Mouse (Mus musculus): ENCODE measurements at regions not wholly inside any gene's neighbourhood (a gene's known extent, or its start where the extent isn't known, plus 50 kb on each side); places are given as distances from the start of the nearest gene placed in this dataset.
"Not testable (repeated sequence)": the region's sequence is repeated elsewhere in the genome, so short reads cannot be mapped to it uniquely, and the experiment has no call there.

DNA sequence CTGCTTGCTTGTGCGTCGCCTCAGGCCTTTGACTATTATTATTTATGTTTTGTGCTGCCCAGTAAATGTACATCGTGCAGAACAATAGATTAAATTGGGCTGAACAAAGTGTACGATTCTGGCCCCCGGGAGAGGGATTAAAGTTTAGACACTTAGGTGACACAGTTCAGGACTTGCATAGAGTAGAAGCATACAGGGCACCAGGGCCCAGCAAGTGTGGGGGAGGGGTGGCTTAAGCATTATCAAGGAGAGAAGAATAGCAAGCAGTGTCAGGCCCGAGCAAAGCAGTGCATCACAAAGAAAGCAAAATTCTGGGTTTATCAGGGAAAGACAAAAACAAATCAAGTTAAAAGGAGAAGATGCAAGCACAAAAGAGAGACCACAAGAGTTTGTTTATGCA, 133.3 kb upstream of the Myt1l start:
- Histone ChIP-seq H3K27ac (ENCODE audit: poor library complexity, severe bottlenecking) (no peak overlapping the region), H3K9me3 (replicated peaks) (no peaks in the 10 kb centered on the region), H3K4me2 (no peak overlapping the region), H3K27me3 (replicated peaks) (no peaks in the 10 kb centered on the region), H3K4me3 (no peak overlapping the region), H3K4me1 (replicated peaks) (peaks cover 11% of the 10 kb centered on the region), H3K36me3 (no peaks in the 10 kb centered on the region), H3K9ac (no peak overlapping the region)
- no peak for ATAC-seq (ENCODE audit: insufficient number of reproducible peaks, low FRiP score)
- WGBS: 63% methylated on average over 6 of the region's 6 CpGs

DNA sequence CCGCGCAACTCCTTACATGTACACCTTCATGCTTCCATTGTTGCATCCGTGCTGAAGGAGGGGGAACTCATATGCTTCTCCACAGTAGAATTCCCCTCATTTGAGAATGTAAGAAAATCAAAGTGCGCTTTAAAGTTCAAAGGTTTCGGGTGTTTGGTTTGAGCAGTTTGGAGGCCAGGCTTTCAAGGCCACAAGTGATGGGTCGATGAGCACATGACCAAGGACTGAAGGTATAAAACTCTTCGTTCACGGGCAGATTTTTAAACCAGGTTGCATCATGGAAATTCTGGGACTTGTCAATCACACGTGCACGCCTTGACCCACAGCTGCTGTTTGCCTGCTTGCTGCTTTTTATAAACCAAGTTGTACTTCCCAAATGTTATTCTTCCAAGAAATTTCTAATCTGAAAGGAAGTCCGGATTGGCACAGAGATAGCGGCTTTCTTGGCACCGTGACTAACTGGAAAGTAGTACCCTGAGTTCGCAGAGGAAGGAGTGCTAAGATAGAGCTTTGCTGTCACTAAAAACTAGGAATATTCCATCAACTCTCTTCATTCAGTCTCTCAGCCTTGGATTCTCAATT, 132.7 kb upstream of the Myt1l start:
- Histone ChIP-seq H3K9ac (no peak overlapping the region), H3K9me3 (replicated peaks) (no peaks in the 10 kb centered on the region), H3K4me3 (no peak overlapping the region), H3K4me1 (replicated peaks) (peaks cover 11% of the 10 kb centered on the region), H3K27me3 (replicated peaks) (no peaks in the 10 kb centered on the region), H3K36me3 (no peaks in the 10 kb centered on the region), H3K27ac (ENCODE audit: poor library complexity, severe bottlenecking) (no peak overlapping the region), H3K4me2 (no peak overlapping the region)
- no peak for ATAC-seq (ENCODE audit: insufficient number of reproducible peaks, low FRiP score)
- 70% methylated on average over 14 of the region's 14 CpGs for WGBS

DNA sequence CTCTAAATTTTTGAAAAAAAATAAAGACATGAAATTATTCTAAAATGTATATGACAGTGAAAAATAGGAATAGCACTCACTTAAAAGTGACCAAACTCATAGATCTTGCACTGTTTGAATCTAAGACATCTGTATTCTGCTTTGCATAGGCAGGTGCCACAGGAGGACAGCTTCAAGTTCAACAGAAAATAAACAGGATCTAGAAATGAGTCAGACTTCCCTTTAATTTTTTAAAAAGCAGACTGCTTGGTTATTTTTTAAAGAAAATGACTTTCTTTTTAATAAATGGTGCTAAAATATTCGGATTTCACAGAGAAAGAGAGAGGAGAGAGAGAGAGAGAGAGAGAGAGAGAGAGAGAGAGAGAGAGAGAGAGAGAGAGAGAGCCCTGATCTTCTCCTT, 123.8 kb upstream of the Myt1l start:
- no peak overlapping the region for H3K27ac ChIP-seq (ENCODE audit: poor library complexity, severe bottlenecking)
- H3K4me1 ChIP-seq (replicated peaks): no peaks in the 10 kb centered on the region
- no peak overlapping the region for H3K4me3 ChIP-seq
- no peak for ATAC-seq (ENCODE audit: insufficient number of reproducible peaks, low FRiP score)
- H3K4me2 ChIP-seq: no peak overlapping the region
- WGBS: 29% methylated on average over 1 of the region's 1 CpGs
- no peak overlapping the region for H3K9ac ChIP-seq
- H3K27me3 ChIP-seq (replicated peaks): no peaks in the 10 kb centered on the region
- H3K36me3 ChIP-seq: no peaks in the 10 kb centered on the region
- H3K9me3 ChIP-seq (replicated peaks): no peaks in the 10 kb centered on the region

DNA sequence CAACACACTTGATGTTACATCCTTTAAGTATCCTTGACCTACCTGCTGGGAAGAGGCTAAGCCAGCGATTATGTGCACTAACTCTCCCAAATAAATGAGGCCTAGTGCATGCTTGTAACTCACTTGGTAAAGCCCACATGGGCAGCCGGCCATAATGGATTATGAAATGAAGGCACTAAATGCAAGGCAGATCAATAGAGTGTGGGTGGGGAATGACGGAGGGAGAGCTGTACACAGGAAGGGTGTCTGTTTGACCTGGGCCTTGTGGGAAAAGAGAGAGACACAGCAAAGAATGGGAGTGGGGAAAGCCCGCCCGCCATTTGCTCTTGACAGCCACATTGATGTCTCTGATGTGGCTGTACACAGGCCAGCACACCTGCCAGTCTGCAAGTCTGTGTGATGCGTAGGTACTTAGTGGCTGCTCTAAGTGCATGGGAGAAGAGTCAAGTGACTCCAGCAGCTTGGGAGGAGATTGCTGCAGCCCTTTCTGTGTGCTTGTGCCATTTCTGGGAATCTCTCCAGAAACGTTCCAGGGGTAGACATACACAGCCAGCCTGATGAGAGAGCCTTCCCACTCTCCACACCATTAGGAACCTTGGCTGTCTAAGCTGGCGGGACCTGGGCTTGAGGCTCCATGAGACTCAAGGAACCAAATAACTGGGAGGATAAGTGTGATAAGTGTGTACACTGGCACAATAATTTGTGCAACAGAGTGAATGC, 118.7 kb upstream of the Myt1l start:
- Histone ChIP-seq H3K4me3 (no peak overlapping the region), H3K36me3 (no peaks in the 10 kb centered on the region), H3K4me1 (replicated peaks) (no peaks in the 10 kb centered on the region), H3K9me3 (replicated peaks) (no peaks in the 10 kb centered on the region), H3K9ac (no peak overlapping the region), H3K4me2 (no peak overlapping the region), H3K27me3 (replicated peaks) (no peaks in the 10 kb centered on the region), H3K27ac (ENCODE audit: poor library complexity, severe bottlenecking) (no peak overlapping the region)
- WGBS: 77% methylated on average over 8 of the region's 8 CpGs
- ATAC-seq (ENCODE audit: insufficient number of reproducible peaks, low FRiP score): no peak

DNA sequence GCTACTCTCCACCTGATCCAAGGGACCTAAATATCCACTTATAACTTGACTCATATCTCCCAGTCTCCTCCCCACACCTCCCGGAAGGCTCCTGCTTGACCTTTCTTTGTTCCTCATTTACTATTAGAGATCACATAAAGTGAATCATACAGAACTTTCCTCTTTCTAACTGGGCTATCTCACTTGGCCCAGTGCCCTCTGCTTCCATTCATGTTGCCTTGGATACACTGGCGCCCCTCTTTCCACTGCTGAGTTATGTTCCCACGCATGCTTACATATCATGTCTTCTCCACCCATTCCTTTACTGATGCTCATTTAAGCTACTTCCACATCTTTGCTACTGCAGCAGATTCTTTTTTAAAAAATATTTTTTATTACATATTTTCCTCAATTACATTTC, 94.2 kb upstream of the Myt1l start:
- Histone ChIP-seq H3K4me2 (no peak overlapping the region), H3K9ac (no peak overlapping the region), H3K27me3 (replicated peaks) (no peaks in the 10 kb centered on the region), H3K4me1 (replicated peaks) (no peaks in the 10 kb centered on the region), H3K4me3 (no peak overlapping the region), H3K9me3 (replicated peaks) (0 out of 2 replicates have a peak, but pooled peaks cover 2% of the 10 kb centered on the region), H3K27ac (ENCODE audit: poor library complexity, severe bottlenecking) (no peak overlapping the region), H3K36me3 (no peaks in the 10 kb centered on the region)
- no peak for ATAC-seq (ENCODE audit: insufficient number of reproducible peaks, low FRiP score)
- 72% methylated on average over 3 of the region's 3 CpGs for WGBS

DNA sequence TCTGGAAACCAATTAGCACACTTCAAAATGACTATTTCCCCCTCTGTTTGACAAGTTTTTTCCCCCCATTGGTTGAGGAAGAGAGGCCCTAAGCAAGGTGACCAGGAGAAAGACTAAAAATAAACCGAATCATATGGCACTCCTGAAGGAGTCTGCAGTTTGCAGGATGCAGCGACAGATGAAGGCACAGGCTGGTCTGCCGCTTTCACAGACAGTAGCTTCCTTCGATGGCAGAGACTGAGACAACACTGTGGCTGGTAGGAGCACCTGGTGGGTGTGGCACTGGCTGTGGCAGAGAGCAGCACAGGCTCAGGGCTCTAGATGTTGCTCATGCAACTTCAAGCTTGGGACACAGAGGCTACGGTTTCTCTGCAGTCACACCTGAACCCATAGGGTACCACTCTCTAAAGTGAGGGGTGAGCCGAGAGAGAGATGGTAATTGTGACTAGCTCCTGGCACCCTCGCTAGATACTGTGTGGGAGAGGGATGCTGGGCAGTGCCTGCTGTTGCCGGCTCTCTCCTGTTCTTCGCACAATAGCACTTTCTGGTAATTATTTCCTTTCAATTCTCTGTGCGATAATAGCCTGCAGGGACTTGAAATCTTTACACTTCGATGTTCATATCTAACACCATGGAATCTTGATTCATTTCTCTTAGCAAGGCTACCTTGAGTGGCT, 88.7 kb upstream of the Myt1l start:
- H3K36me3 ChIP-seq: no peaks in the 10 kb centered on the region
- no peaks in the 10 kb centered on the region for H3K27me3 ChIP-seq (replicated peaks)
- no peak for ATAC-seq (ENCODE audit: insufficient number of reproducible peaks, low FRiP score)
- no peak overlapping the region for H3K9ac ChIP-seq
- no peak overlapping the region for H3K4me2 ChIP-seq
- no peaks in the 10 kb centered on the region for H3K4me1 ChIP-seq (replicated peaks)
- no peak overlapping the region for H3K4me3 ChIP-seq
- no peak overlapping the region for H3K27ac ChIP-seq (ENCODE audit: poor library complexity, severe bottlenecking)
- H3K9me3 ChIP-seq (replicated peaks): 0 out of 2 replicates have a peak, but pooled peaks cover 2% of the 10 kb centered on the region
- 73% methylated on average over 11 of the region's 11 CpGs for WGBS

DNA sequence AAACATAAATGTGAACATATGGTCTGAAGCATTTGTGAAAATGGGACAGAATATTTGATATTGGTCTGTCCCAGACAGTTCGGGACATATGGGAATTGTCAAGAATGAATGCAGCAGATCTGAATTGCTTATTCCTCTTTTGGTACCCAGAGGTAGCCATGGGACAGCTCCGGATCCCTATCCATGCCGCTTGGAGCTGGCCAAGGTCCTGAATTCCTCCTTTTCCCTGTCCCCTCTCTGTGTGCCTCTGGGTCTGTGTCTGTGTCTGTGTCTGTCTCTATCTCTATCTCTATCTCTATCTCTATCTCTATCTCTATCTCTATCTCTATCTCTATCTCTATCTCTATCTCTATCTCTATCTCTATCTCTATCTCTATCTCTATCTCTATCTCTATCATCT, 63.0 kb upstream of the Myt1l start:
- not testable (repeated sequence) for H3K4me2 ChIP-seq; H3K36me3 ChIP-seq; H3K4me1 ChIP-seq (replicated peaks); H3K9ac ChIP-seq; H3K27me3 ChIP-seq (replicated peaks); H3K27ac ChIP-seq (ENCODE audit: poor library complexity, severe bottlenecking); H3K4me3 ChIP-seq; ATAC-seq (ENCODE audit: insufficient number of reproducible peaks, low FRiP score); H3K9me3 ChIP-seq (replicated peaks)
- 19% methylated on average over 3 of the region's 3 CpGs for WGBS
